ENCODE assay signal across 8 mouse cellular contexts in genomic region chr2:113847678-113848244, GRCm38 (mm10). TPM values are rescaled to one million over a fixed set of nuclear protein-coding genes. Genes with fewer than 3 reads are reported as not detected.
DNase-seq lines count a peak whose midpoint lies in the region; ATAC-seq and TF ChIP-seq lines count a peak whose summit lies in the region.

No protein-coding gene starts in this region.

- peak overlapping the region; percentile 98 for H3K4me2 ChIP-seq in hindbrain, postnatal 0 days (ENCODE audit: low read depth, low read length)

- ATAC-seq in hindbrain, postnatal 0 days = 0 out of 2 replicates have a peak, but pooled peaks have one; percentile 0
- ATAC-seq in megakaryocyte progenitor cell, adult 5-6 weeks (replicated peaks; ENCODE audit: poor library complexity) = peak; percentile 3

- H3K4me3 ChIP-seq in gastrocnemius, adult 2 months = peak overlapping the region; percentile 94
- peak overlapping the region; percentile 81 for H3K4me3 ChIP-seq in hindbrain, postnatal 0 days (ENCODE audit: low read length)

- TF ChIP-seq CTCF in gastrocnemius, adult 2 months (IDR thresholded peaks at IDR 0.05) = no peak
- no peak for TF ChIP-seq CTCF in hindbrain, postnatal 0 days (IDR thresholded peaks at IDR 0.05; ENCODE audit: low read depth)

- peak; percentile 17 for DNase-seq in gastrocnemius, adult 2 months
- DNase-seq in gastrocnemius, postnatal 36 days = no peak
- DNase-seq in urinary bladder, postnatal 25 days (ENCODE audit: low spot score) = peak; percentile 6
- no peak for DNase-seq in urinary bladder, postnatal 10 days (ENCODE audit: low spot score)
- no peak for DNase-seq in hindbrain, postnatal 0 days (ENCODE audit: low spot score)
- DNase-seq in T-cell, adult 2 months (ENCODE audit: low spot score) = no peak
- DNase-seq in layer of hippocampus, postnatal 36 days = no peak

- no peaks in the 10 kb centered on the region; the same call in 1 of the 2 replicates for H3K4me1 ChIP-seq in hindbrain, postnatal 0 days (ENCODE audit: insufficient read depth, low read length)

- peak overlapping the region; percentile 53 for H3K9ac ChIP-seq in hindbrain, postnatal 0 days (replicated peaks; ENCODE audit: low read length)

- H3K36me3 ChIP-seq in hindbrain, postnatal 0 days (ENCODE audit: insufficient read depth, low read length) = no peaks in the 10 kb centered on the region

- peak overlapping the region; percentile 99 for H3K27ac ChIP-seq in gastrocnemius, adult 2 months
- H3K27ac ChIP-seq in hindbrain, postnatal 0 days = no peak overlapping the region

- no peaks in the 10 kb centered on the region for H3K9me3 ChIP-seq in hindbrain, postnatal 0 days (ENCODE audit: low read length)

- H3K27me3 ChIP-seq in hindbrain, postnatal 0 days (ENCODE audit: insufficient read depth, low read length) = no peaks in the 10 kb centered on the region

- intact Hi-C loops in gastrocnemius, adult 2 months (cut with DNase I) = loop anchor here (10.0 kb wide), 1 partner anchor 807 kb away; the partner anchor contains the start of gene Dph6
- intact Hi-C loops in gastrocnemius, postnatal 36 days (cut with DNase I) = loop anchor here (10.0 kb wide), 1 partner anchor 807 kb away; the partner anchor contains the start of gene Dph6

- 1% methylated on average over 24 of the region's 24 CpGs for WGBS in hindbrain, postnatal 0 days

RNA-seq across cellular contexts. Expression of gene Arhgap11a, which starts 0.7 kb away (rescaled TPM):
- total RNA-seq in gastrocnemius, adult 2 months (2021) = 1 to 10 TPM in 1 of 2 experiments, under 1 TPM in 1; 0.86 to 1.0 TPM
- total RNA-seq in gastrocnemius, postnatal 36 days (2021) = 1 to 10 TPM; 1.2 TPM
- 1.8 and 2.2 TPM in 2 replicates for total RNA-seq in hindbrain, postnatal 0 days (2014; rRNA removed)
- 6.5 and 6.7 TPM in 2 replicates for polyA plus RNA-seq in hindbrain, postnatal 0 days (2015; fragmentation: Nextera tagmentation; extraction: Ambion mirVana)
- total RNA-seq in megakaryocyte progenitor cell, adult 5-6 weeks (2015) = 42.4 and 43.0 TPM in 2 replicates
- 35.9 and 50.3 TPM in 2 replicates for total RNA-seq in megakaryocyte progenitor cell, adult 5-6 weeks (2017)
- total RNA-seq in layer of hippocampus, postnatal 36 days (2021) = 1 to 10 TPM; 2.1 to 2.8 TPM

RNA-seq across cellular contexts. Expression of gene Scg5, which starts 18.8 kb away (rescaled TPM):
- total RNA-seq in gastrocnemius, adult 2 months (2021) = not detected
- not detected for total RNA-seq in gastrocnemius, postnatal 36 days (2021)
- 202 and 203 TPM in 2 replicates for total RNA-seq in hindbrain, postnatal 0 days (2014; rRNA removed)
- 348 and 362 TPM in 2 replicates for polyA plus RNA-seq in hindbrain, postnatal 0 days (2015; fragmentation: Nextera tagmentation; extraction: Ambion mirVana)
- total RNA-seq in megakaryocyte progenitor cell, adult 5-6 weeks (2015) = 1.0 and 1.2 TPM in 2 replicates
- total RNA-seq in megakaryocyte progenitor cell, adult 5-6 weeks (2017) = 1.2 TPM in 1 of 2 replicates, not detected in the other
- 100 to 1,000 TPM; 356 to 425 TPM for total RNA-seq in layer of hippocampus, postnatal 36 days (2021)

Comparison
In these comparisons a context has a peak if more than half of its experiments do, and no peak if none do; other contexts are left out.
1. DNase-seq: peak in gastrocnemius, adult 2 months (single experiment) and urinary bladder, postnatal 25 days (single experiment); none in gastrocnemius, postnatal 36 days (0 of 2), urinary bladder, postnatal 10 days (single experiment), hindbrain, postnatal 0 days (single experiment), T-cell, adult 2 months (single experiment) and layer of hippocampus, postnatal 36 days (0 of 2).
2. RNA of gene Arhgap11a, which starts 0.7 kb away (total RNA-seq): 35.9 to 50.3 TPM in megakaryocyte progenitor cell, adult 5-6 weeks; 2.1 to 2.8 TPM in layer of hippocampus, postnatal 36 days, 1.8 to 2.2 TPM in hindbrain, postnatal 0 days, 1.2 TPM in gastrocnemius, postnatal 36 days and 0.86 to 1.0 TPM in gastrocnemius, adult 2 months; every median in the first group is over 4 times any median in the second.
3. RNA of gene Scg5, which starts 18.8 kb away (total RNA-seq): 356 to 425 TPM in layer of hippocampus, postnatal 36 days and 202 to 203 TPM in hindbrain, postnatal 0 days; 1.0 to 1.2 TPM in megakaryocyte progenitor cell, adult 5-6 weeks, not detected in gastrocnemius, postnatal 36 days and not detected in gastrocnemius, adult 2 months; every median in the first group is over 10 times any median in the second.